Mouse (Mus musculus) spleen, adult 2 months (tissue): ENCODE measurements around the gene Glis2.

ENCODE experiments used
- CTCF ChIP-seq: fragments of 200-500 bp; IDR thresholded peaks from 2 replicates; pipeline ENCODE4 v1.5.1; 2011; ENCODE audit warnings: mild to moderate bottlenecking, inconsistent platforms; ENCODE audit not compliant: insufficient read depth, insufficient read length, insufficient replicate concordance; ENCODE audit errors: extremely low read depth
- POLR2A ChIP-seq: fragments of 200-500 bp; IDR thresholded peaks from 2 replicates; pipeline ENCODE4 v1.6.1; 2011; ENCODE audit warnings: low read depth, low read length, inconsistent platforms

- no peak for TF ChIP-seq POLR2A
- no peak for TF ChIP-seq CTCF
Observed at GRCm38 (mm10) chr16:4596141-4596728, 1.7 kb downstream of the Glis2 start.
